Mouse (Mus musculus): ENCODE measurements around the gene Dpp4.

Dpp4 gene

DNA sequence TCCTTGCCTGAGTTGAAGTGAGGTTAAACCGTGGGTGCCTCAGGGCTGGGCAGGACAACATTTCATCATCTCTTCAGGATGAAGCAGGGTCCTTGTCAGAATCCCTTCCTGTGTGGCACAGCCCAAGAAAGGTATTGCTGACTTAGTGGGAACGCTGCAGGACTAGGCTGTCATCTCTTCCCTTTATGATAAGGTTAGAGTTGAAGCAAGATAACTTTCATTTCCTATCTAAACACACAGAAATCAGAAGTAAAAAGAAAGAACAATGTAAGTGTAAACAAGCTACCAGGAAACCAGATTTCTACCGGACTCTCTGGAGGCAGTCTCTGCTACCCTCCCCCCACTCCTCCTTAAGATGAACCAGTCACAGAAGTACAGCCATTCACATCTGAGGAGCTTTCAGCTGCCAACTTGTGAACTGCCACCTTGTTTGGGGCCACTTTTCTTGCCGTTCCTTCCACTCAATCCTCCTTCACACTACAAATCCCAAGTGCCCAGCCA lies 3.3 kb downstream of the Dpp4 start:
- DNase-seq, result no peak

GRCm38 (mm10) chr2:62408216-62408615 lies 3.8 kb downstream of the Dpp4 start:
- no peak for DNase-seq

- no peak for DNase-seq
These were observed 8.4 kb downstream of the Dpp4 start for GRCm38 (mm10) chr2:62403556-62404135.

GRCm38 (mm10) chr2:62401011-62401410 lies 11.0 kb downstream of the Dpp4 start:
- DNase-seq, result no peak

DNA sequence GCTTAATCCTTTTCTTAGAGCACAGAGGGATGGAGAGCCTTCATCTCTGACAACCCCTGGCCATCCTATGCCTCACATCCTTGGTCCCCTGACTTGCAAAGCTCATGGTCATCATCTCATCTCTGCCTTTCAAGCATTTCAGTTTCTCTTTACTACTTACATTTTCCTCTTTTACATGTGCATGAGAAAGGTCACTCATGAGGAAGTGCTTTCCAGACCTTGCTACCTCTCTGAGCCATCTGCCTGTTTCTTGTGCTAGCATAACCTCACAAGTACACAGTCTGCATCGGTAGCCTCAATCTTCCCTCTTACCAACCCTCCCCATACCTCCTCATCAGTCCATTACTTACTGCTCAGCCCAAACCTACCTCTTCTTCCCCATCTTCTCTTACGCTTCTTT lies 12.2 kb downstream of the Dpp4 start:
- no peak for DNase-seq

DNA sequence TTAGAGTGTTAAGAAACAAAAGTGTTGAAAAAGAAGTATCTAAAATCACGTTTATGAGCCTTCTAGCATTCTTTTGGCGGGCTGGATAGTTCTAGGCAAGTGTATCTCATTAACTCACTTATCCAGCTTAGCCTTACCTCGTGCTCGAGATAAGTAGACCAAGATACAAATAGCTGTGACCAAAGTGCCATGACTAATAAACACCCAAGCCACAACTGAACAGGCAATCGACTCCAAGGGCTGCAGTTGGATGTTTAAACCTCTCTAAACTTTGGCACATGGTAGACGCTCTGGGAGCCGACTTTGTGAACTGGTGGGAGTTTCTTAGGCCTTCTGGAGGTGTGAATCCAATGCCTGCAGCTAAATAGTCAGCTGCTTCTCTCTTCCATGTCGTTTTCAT lies 12.7 kb downstream of the Dpp4 start:
- DNase-seq, result no peak

DNA sequence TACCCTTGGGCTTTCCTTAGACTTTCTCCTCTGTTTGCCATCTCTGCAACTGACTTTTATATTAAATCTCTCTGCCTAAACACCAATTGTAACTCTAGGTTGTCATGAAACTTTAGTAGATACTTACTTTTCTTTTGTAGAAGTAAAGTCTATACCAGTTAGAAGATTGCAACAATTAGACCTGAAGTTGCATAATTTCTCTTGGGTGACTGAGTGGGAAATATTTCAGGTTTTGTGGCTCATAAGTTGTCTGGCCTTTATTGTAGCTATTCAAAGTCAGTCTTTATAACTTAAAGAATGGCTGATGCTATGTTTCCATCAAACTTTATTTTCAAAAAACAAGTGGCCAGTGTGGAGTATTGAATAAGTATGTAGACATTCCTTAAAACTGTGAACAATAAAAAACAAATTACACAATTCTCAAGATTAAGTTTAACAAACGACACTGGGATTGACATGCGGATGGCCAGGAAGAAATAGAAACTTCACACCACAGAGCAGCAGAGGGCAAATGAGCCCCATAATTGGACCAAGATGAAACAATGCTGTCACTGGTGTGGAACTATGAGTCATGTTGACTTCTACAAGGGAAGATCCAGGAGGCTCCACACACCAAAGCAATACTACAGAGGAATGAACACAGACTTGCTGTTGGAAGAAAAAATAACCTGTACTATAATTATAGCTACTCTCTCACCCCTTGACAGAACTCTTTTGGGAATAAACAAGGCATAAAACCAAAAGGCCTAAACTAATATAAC lies 13.7 kb downstream of the Dpp4 start:
- no peak for DNase-seq

DNA sequence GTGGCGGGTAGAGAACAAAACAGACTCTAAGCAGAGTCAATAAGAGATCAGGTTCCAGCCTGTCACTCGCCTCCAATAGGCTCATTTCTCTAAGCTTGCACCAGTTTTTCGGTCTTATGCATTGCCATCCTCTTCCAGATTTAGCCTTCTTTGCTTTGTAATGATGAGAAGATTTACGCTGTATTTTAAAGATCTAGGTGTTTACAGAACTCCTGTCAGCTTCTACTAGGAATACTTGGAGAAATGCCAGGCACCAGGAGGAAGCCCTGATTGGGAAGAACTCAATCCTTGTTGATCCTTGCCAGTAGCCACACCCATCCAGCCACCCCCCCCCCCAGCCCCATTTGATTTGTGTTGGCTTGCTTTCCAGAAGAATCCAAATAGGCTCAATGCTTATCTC lies 14.4 kb downstream of the Dpp4 start:
- DNase-seq, result no peak

GRCm38 (mm10) chr2:62396799-62397198 lies 15.2 kb downstream of the Dpp4 start:
- DNase-seq, result no peak

GRCm38 (mm10) chr2:62394800-62395199 lies 17.2 kb downstream of the Dpp4 start:
- DNase-seq, result no peak

GRCm38 (mm10) chr2:62392098-62392497 lies 19.9 kb downstream of the Dpp4 start:
- no peak for DNase-seq

DNA sequence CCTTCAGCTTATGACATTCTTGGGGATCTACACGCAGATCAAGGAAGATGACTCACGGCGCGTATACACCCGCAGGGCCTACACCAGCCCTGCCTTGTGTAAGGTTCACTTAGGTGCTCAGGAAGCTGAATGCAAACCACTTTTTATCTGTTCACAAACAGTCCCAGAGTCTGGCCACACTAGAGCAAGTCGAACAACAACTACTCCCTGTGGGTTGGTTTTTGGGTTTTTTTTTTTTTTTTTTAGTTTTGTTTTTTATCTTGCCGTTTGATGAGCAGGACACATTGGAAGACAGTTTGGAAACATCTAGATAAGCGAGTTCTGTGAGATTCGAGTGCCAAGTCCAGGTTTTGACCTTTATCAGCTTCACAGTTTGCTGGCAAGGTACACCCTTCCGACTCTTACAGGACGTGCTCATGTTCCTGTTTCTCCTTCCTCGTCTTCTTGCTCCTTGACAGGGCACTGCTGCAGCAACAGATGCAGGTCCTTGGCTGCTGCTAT lies 21.0 kb downstream of the Dpp4 start:
- no peak for DNase-seq

DNA sequence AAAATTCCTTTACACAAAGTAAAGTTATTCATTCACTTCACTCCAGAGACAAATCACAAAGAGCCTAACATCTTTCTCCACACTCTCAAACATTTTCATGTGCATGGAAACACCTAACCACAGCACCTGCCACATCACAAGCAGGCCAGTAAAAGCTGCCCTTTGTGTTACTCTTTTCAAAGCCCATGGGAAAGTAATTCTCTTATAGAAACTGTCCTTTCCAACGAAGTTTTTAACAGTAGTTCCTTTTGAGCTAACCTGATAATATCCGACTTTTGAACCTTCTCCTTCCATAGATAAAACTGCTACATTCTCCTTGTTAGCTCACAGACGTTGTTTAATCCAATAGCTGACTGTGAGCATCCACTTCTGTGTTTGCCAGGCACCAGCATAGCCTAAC lies 21.7 kb downstream of the Dpp4 start:
- no peak for DNase-seq

GRCm38 (mm10) chr2:62388841-62389240 lies 23.2 kb downstream of the Dpp4 start:
- DNase-seq, result no peak

- DNase-seq, result no peak
These were observed 28.8 kb downstream of the Dpp4 start for GRCm38 (mm10) chr2:62383196-62383595.

DNA sequence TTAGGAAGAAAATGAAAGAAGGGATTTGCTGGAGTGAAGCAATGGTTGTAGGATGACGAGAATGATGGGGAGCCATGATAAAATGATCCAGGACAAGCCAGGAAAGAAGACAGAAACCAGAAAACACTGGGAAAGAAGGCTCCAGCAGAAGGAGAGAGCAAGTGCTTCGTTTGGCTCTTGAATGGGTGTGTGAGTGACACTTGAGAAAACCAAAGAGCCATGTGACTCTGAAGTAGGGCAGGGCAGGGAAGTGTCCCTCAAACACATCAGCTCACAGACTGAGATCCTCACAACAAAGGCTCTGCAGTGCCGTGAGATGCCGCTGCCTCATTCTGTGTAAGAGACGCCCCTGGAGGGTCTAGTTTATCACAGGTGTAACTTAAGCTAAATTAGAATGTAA lies 29.6 kb downstream of the Dpp4 start:
- no peak for DNase-seq

DNA sequence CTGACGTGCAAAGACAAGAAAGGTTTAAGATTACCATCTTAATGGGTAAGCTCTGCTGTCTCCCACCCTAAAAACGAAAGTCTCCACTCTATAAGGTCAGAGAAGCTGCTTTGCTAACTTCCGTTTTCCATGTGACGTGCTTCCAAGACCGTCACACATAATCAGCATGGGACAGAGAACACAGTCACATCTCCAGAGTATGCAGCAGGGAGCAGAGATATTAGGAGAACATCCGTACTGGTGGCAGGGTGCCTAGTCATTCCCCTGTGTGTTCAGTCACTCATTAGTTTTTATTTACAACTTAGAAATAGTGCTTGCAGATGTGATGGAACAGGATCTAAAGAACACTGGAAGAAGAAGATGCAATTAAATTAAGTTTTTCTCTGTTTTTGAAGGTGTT lies 30.3 kb downstream of the Dpp4 start:
- DNase-seq, result no peak

DNA sequence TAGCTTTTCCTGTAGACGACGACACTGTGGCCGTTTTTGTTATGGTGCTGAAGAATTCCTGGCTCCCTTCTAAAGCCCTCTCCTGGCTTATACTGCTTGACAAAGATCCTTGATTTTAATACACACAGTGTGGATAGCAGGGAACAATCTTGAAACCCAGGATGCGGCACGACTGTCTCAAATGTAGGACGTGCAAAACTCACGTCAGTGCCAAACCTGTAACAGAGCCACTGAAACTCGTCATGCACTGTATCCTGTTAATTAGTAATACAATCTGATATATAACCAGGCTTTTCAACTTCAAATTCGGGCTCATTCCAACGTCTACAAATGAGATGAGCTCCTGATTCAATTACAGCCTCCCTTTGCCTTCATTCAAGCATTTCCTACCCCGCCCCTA lies 38.3 kb downstream of the Dpp4 start:
- DNase-seq, result no peak

DNA sequence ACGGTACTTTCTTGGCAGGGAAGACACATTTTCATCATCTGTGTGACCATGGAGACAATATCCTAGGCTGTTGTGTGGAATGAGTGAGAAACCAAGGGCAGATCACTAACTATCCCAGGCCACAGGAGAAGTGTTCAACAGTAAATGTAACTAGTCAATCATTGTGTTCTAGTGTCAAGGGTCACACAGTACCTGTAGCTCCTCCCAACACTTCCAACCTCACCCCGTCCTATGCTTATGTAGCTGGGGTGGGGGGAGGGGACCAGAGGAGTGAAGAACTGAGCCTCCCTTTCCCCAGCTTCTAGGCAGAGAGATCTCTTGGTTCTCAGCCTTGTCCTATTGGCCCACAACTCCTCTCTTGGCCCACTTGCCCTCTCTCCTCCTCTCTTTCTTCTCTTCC lies 42.0 kb downstream of the Dpp4 start:
- DNase-seq, result no peak

GRCm38 (mm10) chr2:62368349-62369053 lies 43.5 kb downstream of the Dpp4 start:
- no peak for DNase-seq

- no peak for DNase-seq
These were observed 48.4 kb downstream of the Dpp4 start for GRCm38 (mm10) chr2:62363606-62364005.

DNA sequence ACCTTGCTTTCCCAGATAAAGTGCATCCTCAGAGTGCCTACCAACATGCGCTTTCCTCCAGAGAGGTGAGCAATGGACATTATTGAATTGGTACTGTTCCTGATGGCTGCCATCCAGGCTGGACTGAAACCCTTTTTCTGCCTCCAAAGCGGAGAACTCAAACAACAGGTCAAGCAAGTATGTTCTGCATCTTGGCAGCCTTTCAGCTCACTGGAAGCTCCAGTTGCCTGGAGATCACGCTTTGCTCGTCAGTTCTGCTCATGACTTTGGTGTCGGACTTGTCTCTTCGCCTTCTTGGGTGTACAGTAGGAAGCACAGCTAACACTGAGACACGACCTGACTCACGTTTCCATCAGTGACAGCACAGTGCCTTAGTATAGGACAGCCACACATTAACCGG lies 49.8 kb downstream of the Dpp4 start:
- no peak for DNase-seq

- DNase-seq, result no peak
These were observed 50.5 kb downstream of the Dpp4 start for GRCm38 (mm10) chr2:62361514-62361913.

DNA sequence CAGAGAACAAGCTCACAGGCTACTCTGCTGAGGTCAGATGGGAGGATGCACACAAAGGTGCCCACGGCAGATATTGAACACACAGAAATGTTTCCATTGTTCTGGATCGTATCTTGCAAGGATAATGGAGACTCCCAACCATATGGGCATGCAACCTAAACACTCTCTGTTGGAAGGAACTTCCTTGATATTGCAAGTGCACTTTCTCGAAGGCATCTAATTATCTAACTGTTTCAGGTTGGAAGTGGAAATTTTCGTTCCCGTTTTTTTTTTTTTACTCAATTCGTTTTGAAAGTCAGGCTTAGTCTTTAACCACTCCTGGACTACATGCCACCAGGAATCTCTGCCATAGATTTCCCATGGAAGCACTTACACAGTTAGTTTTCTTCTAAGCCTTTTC lies 51.2 kb downstream of the Dpp4 start:
- DNase-seq, result no peak
